In genomic region chr14:26969164-26969563, GRCm38 (mm10) we compare ENCODE assay signal across 9 mouse cellular contexts. TPM values are rescaled to one million over a fixed set of nuclear protein-coding genes. Genes with fewer than 3 reads are reported as not detected.
DNase-seq lines count a peak whose midpoint lies in the region; ATAC-seq and TF ChIP-seq lines count a peak whose summit lies in the region.
"Had no signal": no experiment of that assay in that cellular context is flagged by ENCODE, and none has a peak within 500 bp of the region (broad histone marks: within the 10 kb centered on the region; RNA-seq: fewer than 3 reads in every experiment).

No protein-coding gene starts in this region.

- H3K4me3 ChIP-seq in layer of hippocampus, adult 2 months = peak overlapping the region; percentile 64
- peak overlapping the region; percentile 89 for H3K4me3 ChIP-seq in forebrain, embryonic 11.5 days (ENCODE audit: low read depth, low read length)
- H3K4me3 ChIP-seq in limb, embryonic 12.5 days (replicated peaks) = peak overlapping the region; percentile 76
- H3K4me3 ChIP-seq in neural tube, embryonic 14.5 days (ENCODE audit: low read depth, low read length) = peak overlapping the region; percentile 92

- H3K9me3 ChIP-seq in forebrain, embryonic 11.5 days (ENCODE audit: control insufficient read depth, low read length) = no peaks in the 10 kb centered on the region
- H3K9me3 ChIP-seq in limb, embryonic 12.5 days = no peaks in the 10 kb centered on the region
- H3K9me3 ChIP-seq in neural tube, embryonic 14.5 days (ENCODE audit: control insufficient read depth, low read length) = no peaks in the 10 kb centered on the region

- ATAC-seq in forebrain, embryonic 11.5 days (replicated peaks; ENCODE audit: low FRiP score) = no peak
- no peak for ATAC-seq in limb, embryonic 12.5 days (ENCODE audit: insufficient number of reproducible peaks, insufficient read depth, low FRiP score, low TSS enrichment, low read depth)
- no peak for ATAC-seq in neural tube, embryonic 14.5 days (ENCODE audit: low read depth)

- H3K27ac ChIP-seq in layer of hippocampus, adult 2 months = peak overlapping the region; percentile 95; the same call in 1 of the 2 replicates
- no peak overlapping the region for H3K27ac ChIP-seq in forebrain, embryonic 11.5 days (ENCODE audit: low read depth, low read length)
- no peak overlapping the region for H3K27ac ChIP-seq in limb, embryonic 12.5 days
- no peak overlapping the region for H3K27ac ChIP-seq in neural tube, embryonic 14.5 days (ENCODE audit: low read depth, low read length)

- peak overlapping the region; percentile 82 for H3K9ac ChIP-seq in forebrain, embryonic 11.5 days (ENCODE audit: low read length)
- H3K9ac ChIP-seq in limb, embryonic 12.5 days (replicated peaks) = peak overlapping the region; percentile 87; the same call in 1 of the 2 replicates
- no peak overlapping the region; the same call in 1 of the 2 replicates for H3K9ac ChIP-seq in neural tube, embryonic 14.5 days (replicated peaks; ENCODE audit: low read depth, low read length)

- WGBS in forebrain, embryonic 11.5 days = 81% methylated on average over 3 of the region's 3 CpGs
- WGBS in limb, embryonic 12.5 days = 78% methylated on average over 3 of the region's 3 CpGs
- 75% methylated on average over 3 of the region's 3 CpGs for WGBS in neural tube, embryonic 14.5 days

- no peak for TF ChIP-seq CTCF in layer of hippocampus, adult 2 months (conservative IDR thresholded peaks at IDR 0.05)

- H3K4me2 ChIP-seq in forebrain, embryonic 11.5 days (ENCODE audit: low read depth, low read length, severe bottlenecking) = peak overlapping the region; percentile 67
- H3K4me2 ChIP-seq in limb, embryonic 12.5 days = peak overlapping the region; percentile 68
- H3K4me2 ChIP-seq in neural tube, embryonic 14.5 days (ENCODE audit: low read depth, low read length) = peak overlapping the region; percentile 38

- no peaks in the 10 kb centered on the region for H3K36me3 ChIP-seq in forebrain, embryonic 11.5 days (ENCODE audit: control insufficient read depth, insufficient read depth, low read length)
- no peaks in the 10 kb centered on the region for H3K36me3 ChIP-seq in limb, embryonic 12.5 days
- no peaks in the 10 kb centered on the region for H3K36me3 ChIP-seq in neural tube, embryonic 14.5 days (ENCODE audit: control insufficient read depth, insufficient read depth, low read length)

- no peaks in the 10 kb centered on the region; the same call in 1 of the 2 replicates for H3K27me3 ChIP-seq in forebrain, embryonic 11.5 days (ENCODE audit: control insufficient read depth, insufficient read depth, low read length)
- H3K27me3 ChIP-seq in limb, embryonic 12.5 days = no peaks in the 10 kb centered on the region
- H3K27me3 ChIP-seq in neural tube, embryonic 14.5 days (ENCODE audit: control insufficient read depth, insufficient read depth, low read length) = no peaks in the 10 kb centered on the region

- no peak for DNase-seq in layer of hippocampus, adult 2 months (ENCODE audit: low spot score in 2 of 2)
- DNase-seq in layer of hippocampus, postnatal 10 days (ENCODE audit: low spot score in 2 of 2) = no peak
- DNase-seq in forebrain, embryonic 11.5 days (ENCODE audit: low spot score) = no peak
- no peak for DNase-seq in ovary, postnatal 36 days (ENCODE audit: low spot score)
- DNase-seq in left cerebral cortex, adult 9 months (ENCODE audit: low spot score in 2 of 2) = no peak
- DNase-seq in cerebellum, postnatal 36 days = no peak
- DNase-seq: kidney, postnatal 14 days had no signal

- no peaks in the 10 kb centered on the region for H3K4me1 ChIP-seq in forebrain, embryonic 11.5 days (replicated peaks; ENCODE audit: control insufficient read depth, insufficient read depth, low read length)
- H3K4me1 ChIP-seq in limb, embryonic 12.5 days (replicated peaks) = peaks cover 13% of the 10 kb centered on the region
- H3K4me1 ChIP-seq in neural tube, embryonic 14.5 days (ENCODE audit: control insufficient read depth, insufficient read depth, low read length) = peaks cover 9% of the 10 kb centered on the region

RNA-seq across cellular contexts. Expression of gene Appl1, which starts 1.9 kb away (rescaled TPM):
- 10 to 100 TPM; 59.8 to 63.0 TPM for total RNA-seq in layer of hippocampus, adult 2 months (2021)
- 10 to 100 TPM; 63.3 to 67.0 TPM for total RNA-seq in layer of hippocampus, postnatal 10 days (2021)
- 35.4 and 38.4 TPM in 2 replicates for polyA plus RNA-seq in forebrain, embryonic 11.5 days (2014; fragmentation: Nextera tagmentation; extraction: Ambion mirVana)
- 45.7 and 47.5 TPM in 2 replicates for polyA plus RNA-seq in limb, embryonic 12.5 days (2016; fragmentation: Nextera tagmentation; extraction: Ambion mirVana)
- 56.2 and 88.3 TPM in 2 replicates for polyA plus RNA-seq in neural tube, embryonic 14.5 days (2014; fragmentation: Nextera tagmentation; extraction: Ambion mirVana)

RNA-seq across cellular contexts. Expression of gene Hesx1, which starts 25.1 kb away (rescaled TPM):
- not detected for total RNA-seq in layer of hippocampus, adult 2 months (2021)
- total RNA-seq in layer of hippocampus, postnatal 10 days (2021) = not detected
- polyA plus RNA-seq in forebrain, embryonic 11.5 days (2014; fragmentation: Nextera tagmentation; extraction: Ambion mirVana) = 0.52 TPM in 1 of 2 replicates, not detected in the other
- 0.22 TPM in 1 of 2 replicates, not detected in the other for polyA plus RNA-seq in limb, embryonic 12.5 days (2016; fragmentation: Nextera tagmentation; extraction: Ambion mirVana)
- not detected in 2 replicates for polyA plus RNA-seq in neural tube, embryonic 14.5 days (2014; fragmentation: Nextera tagmentation; extraction: Ambion mirVana)
